Mouse (Mus musculus) cerebellum, postnatal 14 days (tissue): ENCODE data around the gene Cep350.

ENCODE experiments used
- DNase-seq, 2 experiments: peaks; one replicate each; pipeline ENCODE4 v3.0.0; 2021; ENCODE audit warnings: mixed read lengths in 2 of 2

Cep350 gene

DNA sequence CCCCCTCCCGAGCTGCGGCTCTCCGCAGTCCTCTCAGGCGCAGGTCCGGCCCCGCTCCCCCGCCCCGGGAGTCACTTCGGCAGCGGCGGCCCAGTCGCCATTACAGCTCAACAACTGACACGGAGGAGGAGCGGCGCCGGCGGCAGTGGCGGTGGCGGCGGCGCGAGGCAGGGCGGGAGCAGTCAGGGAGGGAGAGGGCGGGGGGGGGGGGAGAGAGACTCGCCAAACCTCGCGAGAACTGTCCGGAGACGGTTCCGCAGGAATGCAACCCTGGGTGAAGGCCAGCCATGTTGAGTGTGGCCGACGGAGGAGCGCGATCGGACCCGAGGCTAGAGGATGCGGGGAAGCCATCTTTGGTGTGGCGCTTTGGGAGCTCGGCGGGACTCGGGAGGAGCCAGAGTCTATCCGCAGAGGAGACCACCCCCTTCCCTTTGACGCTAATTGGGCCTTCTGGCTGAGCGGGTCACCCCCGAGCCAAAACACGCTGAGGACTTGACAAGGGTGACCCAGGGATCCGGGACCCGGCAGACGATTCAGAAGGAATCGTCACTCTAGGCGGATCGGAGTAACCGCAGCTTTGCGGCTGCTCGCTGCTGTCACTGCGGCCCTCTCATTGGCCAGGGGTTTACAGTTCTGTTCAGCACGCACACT, at the start of gene Cep350:
Gene Cep350, minus strand, starts transcription at position 188 of the 651 bp plus-strand sequence.
- peak; percentile 98 to 99 for DNase-seq

DNA sequence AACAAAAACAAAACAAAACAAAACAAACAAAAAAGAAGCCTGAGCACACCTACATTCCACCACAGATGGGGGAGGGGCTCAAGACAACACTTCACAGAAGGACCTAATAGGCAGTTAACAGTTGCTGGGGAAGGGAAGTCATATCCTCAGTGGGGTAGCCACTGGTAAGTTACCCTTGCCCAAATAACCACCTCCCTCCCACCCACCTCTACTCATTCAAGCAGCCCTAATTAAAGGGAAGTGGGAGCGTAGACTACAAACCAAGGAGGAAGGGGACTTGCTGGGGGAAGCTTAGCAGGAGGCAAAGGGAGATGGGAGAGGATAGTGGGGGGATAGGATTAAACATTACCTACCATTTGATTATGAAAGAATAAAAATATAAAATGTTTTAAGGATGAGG, 47.3 kb upstream of the Cep350 start:
- no peak for DNase-seq

DNA sequence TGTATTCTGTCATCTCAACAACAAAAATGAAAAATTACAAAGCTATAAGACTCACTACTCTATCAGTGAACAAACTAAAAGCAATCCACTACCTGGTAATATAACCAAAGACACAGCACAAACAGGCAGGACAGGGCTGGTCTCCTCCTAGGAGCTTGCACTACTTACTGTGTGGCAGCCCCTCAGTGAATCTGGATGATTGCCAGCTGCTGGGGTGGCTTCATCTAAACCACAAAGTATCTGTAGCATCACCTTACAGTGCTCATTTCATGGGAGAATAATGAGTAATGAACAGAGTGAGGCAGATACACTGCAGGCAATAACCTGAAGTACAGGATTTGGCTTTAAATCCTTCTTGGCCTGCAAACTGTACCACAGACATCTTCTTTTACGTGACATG, 46.7 kb upstream of the Cep350 start:
- no peak for DNase-seq

DNA sequence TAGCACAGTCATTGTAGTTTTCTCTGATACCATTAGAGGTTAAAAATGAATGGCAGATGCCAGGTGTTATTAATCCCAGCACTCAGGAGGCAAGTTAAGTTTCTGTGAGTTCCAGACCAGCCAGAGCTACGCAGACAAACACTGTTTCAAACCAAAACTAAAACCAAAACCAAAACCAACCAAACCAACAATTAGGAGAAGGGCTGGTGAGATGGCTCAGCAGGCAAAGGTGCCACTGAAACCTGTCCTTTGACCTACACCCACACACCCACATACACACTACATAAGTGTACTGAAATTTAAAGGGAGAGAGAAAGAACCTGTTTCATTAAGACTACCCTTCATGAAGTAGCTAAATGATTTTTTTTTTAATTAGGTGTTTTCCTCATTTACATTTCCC, 35.9 kb upstream of the Cep350 start:
- no peak for DNase-seq

DNA sequence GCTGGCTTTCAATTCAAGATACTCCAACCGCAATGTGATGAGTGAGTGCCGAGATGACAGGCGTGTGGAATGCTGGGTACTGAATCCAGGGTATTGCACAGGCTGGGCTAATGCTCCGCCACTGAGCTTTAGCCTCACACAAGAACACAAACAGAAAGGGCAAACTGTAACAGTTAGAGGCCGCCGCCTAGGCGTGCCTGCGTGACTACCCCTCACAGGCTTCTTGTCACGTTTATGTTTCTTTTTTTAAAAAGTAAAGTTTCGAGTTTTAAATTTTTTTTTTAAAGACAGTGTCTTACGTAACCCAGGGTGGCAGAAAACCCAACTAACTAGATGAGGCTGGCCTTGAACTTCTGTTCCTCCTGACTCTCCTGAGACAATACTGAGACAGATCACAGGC, 32.9 kb upstream of the Cep350 start:
- DNase-seq = no peak

DNA sequence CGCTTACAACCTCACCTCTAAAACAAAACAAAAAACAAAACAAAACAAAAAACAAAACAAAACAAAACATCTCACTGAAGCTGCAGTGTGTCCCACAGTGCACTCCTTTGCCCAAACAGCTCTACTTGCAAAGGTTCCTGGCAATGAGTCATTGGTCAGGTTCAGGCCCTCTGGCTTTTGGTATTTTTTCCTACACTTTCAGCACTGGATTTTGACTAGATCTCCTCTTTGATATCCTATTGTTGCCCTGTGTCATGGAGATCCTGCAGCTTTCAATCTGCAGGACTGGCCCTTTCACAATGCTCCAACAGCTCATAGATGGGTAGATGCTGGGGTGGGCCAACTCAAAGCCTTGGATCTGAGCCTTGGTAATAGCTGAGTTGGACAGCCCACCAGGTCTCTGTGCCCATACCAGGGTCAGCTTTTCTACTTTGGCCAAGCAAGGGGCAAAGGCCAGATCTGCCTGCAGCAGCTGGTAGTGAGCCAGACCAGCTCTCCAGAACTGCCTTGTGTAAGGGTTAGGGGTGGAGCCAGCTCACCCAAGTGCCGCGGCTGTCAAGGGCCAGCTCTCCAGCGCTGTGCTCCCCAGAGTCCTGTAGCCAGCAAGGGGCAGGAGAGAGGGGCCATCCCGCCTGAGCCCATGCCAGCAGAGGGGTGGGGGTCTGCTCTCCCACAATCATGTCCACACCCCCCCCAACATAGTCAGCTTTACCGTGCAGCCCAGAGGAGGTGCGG, 30.3 kb upstream of the Cep350 start:
- peak; percentile 5 to 20 for DNase-seq

DNA sequence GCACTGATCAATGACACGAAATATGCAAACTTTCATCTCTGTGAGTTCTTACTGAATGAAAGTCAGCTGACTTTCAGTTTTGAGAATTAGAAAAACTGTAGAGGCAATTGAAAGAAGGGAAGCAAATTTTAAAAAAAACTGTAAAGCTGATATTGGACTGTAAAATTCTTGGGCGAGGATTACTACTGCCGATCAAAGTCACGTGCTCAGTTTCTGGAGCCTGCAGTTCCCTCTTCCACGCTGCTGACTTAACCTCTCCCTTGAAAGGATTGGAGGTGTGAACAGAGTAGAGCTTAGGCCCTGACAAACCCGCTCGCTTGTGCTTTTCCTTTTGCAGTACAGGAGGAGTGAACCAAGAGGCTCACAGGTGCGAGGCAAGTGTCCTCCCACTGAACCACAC, 29.3 kb upstream of the Cep350 start:
- no peak for DNase-seq

DNA sequence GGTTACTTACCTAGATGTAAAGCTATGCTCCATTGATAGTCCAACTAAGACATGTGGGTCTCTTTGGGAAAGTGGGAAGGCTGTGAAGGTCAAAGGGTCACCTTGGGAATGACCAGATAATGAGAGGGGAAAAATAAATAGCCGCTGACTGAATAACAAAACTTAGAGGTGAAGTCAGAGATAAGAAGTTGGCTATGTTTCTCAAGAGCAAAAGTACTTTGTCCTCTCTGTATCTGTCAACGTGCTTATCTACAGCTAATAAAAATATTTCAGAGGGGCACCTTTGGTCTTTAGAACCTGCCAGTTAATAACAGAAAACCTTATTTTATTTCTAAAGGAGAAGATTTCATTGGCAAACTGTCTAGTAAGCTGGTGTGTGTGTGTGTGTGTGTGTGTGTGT, 22.6 kb upstream of the Cep350 start:
- no peak for DNase-seq

DNA sequence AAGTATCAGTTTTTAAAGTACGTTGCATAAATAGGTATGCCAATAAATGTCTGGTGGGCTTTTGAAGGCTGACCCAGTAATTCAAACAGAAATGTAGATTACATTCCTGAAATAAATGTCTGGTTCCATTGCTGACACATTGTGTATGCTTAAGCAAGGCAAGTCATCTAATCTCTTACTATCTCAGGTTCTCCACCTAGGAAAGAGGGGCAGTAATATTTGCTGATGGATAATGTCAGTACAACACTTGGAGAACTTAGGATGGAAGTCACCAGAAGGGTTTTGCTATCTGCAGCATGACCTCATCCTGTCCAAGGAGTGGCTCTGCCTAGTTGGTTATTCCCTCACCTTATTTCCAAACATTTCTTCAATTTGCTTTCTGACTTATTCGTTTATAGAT, 21.5 kb upstream of the Cep350 start:
- DNase-seq = no peak

DNA sequence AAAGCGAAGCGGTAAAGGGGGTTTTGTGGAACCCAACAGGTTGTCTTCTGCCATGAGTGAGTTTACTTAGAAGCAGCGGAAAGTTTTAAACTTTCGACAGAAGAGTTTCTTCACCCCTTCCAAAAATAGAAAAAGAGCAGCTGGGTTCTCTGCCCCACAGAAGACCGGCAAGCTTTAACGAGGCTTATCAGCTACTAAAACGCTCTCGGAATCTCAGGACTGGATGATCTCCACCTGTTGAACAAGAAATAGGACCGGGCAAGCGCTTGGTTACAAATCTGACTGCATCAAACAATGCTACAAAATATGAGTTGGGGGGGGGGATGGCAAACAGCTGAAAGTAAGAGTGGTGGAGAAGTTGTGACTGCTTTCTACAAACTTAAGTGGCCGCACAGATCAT, 17.3 kb upstream of the Cep350 start:
- DNase-seq = no peak

DNA sequence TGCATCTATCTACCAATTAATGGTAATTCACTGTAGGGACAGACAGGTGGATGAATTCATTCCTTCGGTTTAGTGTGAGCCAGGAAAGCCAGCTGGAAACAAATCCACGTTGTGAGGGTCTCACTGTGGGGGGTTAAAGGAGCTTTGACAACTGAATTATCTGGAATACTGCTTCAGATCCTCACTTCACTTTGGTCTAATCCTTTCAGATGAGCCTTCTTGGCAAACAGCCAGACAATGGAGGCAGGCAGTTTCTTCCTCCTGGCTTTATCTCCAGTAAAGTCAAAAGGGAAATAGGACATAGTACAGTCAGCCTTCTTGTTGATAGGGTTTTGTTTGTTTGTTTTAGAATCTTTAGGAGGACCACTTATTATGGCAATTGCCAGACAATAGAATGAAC, 16.3 kb upstream of the Cep350 start:
- peak; percentile 38 to 60 for DNase-seq

DNA sequence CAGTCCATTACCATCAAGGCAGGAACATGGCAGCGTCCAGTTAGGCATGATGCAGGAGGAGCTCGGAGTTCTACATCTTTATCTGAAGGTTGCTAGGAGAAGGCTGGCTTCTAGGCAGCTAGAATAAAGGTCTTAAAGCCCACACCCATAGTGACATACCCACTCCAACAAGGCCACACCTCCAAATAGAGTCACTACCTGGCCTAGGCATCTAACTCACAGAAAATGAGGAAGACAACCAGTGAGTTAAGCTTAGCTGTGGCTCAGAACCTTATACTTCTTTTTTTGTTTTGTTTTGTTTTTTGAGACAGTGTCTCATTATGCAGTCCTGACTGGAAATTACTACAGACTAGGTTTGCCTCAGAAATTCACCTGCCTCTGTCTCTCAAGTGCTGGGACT, 14.6 kb upstream of the Cep350 start:
- DNase-seq = no peak

DNA sequence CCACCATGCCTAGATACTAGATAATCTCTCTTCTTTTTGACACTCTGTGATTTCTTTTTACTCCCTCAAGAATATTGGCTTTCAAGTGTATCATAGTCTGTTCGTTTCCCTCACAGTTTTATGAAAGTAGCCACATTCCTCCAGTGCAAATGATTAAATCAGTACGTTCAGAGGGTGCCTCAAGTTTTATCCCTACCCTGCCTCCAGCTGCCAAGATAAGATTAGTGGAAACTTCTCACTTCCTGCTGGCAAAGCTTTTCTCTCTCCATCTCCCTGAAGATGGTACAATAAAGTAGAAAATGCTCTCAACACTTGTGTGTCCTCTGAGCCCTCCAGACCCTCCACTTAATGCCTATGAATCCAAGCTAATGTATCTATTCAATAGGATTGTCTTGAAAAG, 1.9 kb upstream of the Cep350 start:
- no peak for DNase-seq

DNA sequence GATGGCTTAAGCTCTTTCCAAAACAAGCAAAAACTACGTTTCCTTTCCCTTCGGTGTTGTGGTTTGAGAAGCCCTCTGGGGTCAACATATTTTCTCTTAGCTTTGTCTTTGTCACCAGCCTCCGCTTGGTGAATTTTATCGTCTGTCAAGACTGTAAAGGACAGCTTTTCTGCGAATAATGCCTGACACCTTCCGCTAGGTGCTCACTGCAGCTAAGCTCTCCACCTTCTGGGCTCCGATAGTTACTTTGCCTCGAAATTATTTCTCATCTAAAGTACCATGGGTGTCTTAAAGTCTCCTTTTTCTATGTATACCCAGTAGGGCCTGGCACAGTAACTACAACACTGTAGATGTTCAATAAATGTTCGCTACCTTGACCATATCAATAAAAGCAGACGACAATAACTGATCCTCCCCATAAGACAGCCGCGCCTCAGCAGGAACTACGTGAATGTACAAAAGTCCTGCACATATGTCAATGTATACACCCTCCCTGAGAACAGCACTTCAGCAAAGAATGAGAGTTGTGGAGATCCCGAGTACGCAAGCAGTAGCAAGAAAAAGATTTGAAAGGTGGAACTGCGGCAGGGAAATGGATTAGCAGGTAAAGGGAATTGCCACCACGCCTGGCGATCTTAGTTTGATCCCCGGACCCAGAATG, 794 bp upstream of the Cep350 start:
- peak in 1 of 2 experiments; percentile 32 for DNase-seq

DNA sequence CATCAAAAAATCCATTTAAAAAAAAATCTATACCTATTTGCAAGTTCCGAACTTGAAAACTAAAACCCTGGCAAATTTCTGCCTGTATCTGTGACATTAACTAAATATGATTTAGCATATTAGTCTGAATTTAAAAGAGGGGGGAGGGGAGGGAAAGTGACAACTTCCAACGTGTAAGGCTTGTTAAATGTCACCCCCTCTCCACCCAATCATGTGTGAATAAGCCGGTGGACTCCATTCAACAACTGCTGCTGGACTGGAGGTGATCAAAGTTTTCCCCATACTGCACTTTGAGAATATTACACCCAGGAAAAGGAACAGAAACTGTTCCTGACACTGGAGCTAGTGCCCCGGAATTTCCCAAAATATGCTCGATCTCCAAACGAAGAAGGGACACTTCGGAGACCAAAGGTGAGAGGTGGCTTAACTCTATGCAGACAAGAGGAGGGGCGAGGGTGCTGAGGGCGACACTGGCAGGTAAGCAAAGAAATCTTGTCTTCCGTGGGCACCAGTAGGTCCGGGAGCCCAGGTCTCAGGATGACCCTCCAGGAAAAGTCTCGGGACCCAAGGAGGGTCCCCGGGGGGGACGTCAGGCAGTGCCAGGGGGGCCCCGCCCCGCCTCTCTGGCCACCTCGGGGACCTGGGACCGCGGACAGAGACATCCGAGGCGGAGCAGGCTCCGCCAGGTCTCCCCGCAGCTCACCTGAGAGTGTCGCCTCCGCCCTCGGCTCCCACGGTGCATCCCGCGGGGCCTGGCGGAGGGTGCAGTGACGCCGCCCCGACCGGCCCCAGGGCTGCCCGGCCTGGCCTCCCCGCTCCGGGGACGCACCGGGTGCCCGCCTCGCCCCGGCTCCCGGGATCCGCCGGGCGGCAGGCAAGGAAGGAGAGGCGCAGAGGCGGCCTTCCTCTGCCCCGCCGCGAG, 648 bp downstream of the Cep350 start:
- DNase-seq = peak in 1 of 2 experiments; percentile 64

DNA sequence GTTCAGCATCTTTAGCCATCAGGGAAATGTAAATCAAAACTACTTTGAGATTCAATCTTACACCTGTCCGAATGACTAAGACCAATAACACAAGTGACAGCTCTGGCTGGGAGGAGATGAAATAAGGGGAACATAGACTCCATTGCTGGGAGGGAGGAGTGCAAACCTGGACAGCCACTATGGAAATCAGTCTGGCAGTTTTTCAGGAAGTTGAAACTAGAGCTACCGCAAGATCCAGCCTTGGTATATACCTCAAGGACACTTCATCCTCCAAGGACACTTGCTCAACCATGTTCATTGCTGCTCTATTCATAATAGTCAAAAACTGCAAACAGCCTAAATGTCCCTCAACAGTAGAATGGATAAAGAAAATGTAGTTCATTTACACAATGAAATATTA, 23.9 kb downstream of the Cep350 start:
- no peak for DNase-seq

DNA sequence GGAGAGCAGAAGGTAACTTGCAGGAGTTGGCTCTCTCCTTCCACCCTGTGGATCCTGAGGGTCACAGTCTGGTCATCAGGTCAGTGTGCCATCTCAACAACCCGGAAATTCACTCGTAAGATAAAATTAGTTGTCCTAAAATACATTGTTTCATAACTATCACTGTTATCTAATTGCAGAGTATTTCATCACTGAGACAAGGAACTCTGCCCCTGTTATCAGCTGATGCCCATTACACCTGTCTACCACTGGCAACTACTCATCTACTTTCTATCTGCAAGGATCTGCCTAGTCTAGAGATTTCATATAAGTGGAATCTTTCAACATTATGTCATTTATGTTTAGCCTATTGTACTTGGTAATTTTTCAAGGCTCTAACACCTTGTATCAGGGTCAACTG, 28.7 kb downstream of the Cep350 start:
- DNase-seq = peak; percentile 6 to 36

DNA sequence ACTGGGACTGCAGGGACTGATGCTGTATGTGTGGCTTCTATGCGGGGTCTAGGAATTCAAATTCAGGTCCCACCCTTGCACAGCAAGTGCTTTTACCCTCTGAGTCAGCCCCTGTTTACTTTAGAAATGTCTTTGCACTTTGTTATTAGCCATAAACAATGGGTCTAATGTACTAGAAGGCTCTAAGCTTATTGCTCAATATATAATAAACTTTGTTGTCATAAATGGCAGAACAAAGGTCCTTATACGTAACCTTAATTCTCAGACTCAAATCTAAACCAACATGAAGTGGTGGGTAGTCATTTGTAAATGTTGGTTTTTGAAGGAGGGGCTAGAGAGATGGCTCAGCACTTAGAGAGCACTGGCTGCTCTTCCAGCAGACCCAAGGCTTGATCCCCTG, 35.6 kb downstream of the Cep350 start:
- DNase-seq = no peak

DNA sequence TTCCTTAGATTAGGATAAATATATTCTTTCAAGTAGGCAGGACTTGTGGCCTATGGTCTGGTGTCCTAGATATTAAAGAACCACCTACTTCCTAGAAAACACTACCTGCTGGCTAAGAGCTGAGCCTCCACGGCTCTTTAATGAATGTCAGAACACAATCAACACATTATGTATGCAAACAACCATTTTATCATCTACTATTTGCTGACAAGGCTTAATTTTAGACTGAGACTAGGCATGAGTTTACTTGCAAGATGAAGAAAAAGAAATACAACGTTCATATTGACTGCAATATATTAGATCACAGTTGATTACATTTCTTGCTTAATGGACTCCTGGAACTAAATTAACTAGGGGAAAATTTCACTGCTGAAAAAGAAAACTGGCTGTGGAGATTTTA, 38.4 kb downstream of the Cep350 start:
- no peak for DNase-seq

DNA sequence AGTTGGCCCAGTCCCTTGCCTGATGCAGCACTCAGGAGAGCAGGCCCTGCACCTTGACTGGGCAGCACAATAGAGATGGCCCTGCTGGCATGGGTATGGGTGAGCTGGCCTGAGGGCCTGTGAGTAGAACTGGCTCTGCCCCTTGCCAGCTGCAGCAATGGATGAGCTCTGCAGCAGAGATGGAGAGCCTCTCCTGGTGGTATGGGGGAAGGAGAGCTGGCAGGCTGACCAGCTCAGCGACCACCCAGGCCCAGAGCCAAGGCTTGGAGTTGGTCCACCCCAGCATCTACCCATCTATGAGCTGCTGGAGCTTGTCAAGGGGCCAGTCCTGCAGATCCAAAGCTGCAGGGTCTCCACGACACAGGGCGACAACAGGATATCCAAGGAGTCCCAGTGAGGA, 69.5 kb downstream of the Cep350 start:
- DNase-seq = peak; percentile 49 to 56

DNA sequence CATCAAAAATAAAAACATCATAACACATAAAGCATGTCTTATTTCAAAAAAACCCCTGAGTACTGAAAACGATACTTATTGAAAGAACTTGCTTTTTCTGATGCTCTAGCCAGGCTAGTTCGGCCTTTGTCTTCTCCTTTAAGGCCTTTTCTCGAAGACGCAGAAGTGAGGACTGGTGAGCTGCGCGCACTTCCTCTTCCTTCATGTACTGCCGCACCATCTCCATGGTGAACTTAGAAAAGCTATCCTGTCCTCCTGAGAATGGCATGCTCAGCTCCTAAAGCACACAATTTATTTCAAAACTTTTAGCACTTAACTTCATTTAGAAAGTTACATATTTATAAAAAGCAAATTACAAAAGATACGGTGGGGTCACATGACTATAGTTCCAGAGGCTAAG, 71.7 kb downstream of the Cep350 start:
- DNase-seq = no peak

DNA sequence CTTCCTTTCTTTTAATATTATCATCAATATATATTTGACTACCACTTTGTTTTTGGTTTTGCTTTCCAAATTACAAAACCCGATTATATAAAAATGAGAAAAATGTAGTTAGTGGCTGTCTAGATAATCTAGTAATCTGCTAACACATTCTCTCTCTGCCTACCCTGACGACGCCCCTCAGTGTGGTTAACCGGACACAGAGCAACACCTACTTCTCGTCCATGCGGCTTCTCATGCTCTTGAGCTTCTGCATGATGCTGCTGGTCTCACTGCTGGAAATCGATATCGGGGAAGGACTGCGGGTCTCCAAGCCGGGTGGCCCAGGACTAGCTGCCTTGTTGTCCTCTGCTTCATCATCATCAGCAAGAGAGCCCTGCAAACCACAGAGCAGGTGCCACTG, 78.7 kb downstream of the Cep350 start:
- no peak for DNase-seq

DNA sequence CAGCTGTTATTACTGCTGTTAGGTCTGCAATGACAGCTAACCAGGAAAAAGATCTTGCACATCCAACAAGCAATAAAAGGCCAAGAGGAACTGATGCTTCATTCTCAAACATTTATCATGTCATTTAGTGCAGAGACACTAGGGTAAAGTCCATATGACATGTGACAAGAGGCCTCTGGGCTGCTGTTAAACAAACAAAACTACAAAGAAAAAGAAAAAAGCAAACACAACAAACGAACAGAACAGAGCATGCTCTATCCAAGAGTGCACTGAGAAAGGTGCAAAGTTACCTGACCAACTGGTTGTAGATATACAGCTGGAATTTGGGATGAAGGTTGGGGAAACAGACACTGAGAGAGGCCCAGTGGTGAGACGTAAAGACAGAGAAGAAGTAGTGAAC, 86.2 kb downstream of the Cep350 start:
- no peak for DNase-seq
